Mouse (Mus musculus) spleen, embryonic (tissue): ENCODE data around the gene Vmn1r115.
"Not testable (repeated sequence)": the region's sequence is repeated elsewhere in the genome, so short reads cannot be mapped to it uniquely, and the experiment has no call there.

Experiments used
- CTCF ChIA-PET: fragments of 350-600 bp; sonication (Branson Sonifier 250); formaldehyde crosslinking; loops from one replicate; lab custom pipeline; 2022; lab: Charles Lee

Gene Vmn1r115

GRCm38 (mm10) chr7:20844885-20845284 lies at the start of gene Vmn1r115:
Gene Vmn1r115, minus strand, starts transcription at chr7:20844985.
- CTCF ChIA-PET, result not testable (repeated sequence)

- CTCF ChIA-PET, result not testable (repeated sequence)
These were observed 39.2 kb upstream of the Vmn1r115 start, which contains the start of gene Vmn1r117 for GRCm38 (mm10) chr7:20884021-20884420. Gene Vmn1r117, minus strand, starts transcription at chr7:20884121.

GRCm38 (mm10) chr7:20871956-20872355 lies 27.2 kb upstream of the Vmn1r115 start, which contains the start of gene Vmn1r116:
Gene Vmn1r116, plus strand, starts transcription at chr7:20872256.
- CTCF ChIA-PET, result not testable (repeated sequence)

- CTCF ChIA-PET, result not testable (repeated sequence)
These were observed 32.7 kb downstream of the Vmn1r115 start, which contains the start of gene Vmn1r114 for GRCm38 (mm10) chr7:20812086-20812485. Gene Vmn1r114, minus strand, starts transcription at chr7:20812186.
